Mouse (Mus musculus) hindbrain, embryonic 16.5 days (tissue): Measurements from ENCODE around the gene Cacna1f. TPM values are rescaled to one million over a fixed set of nuclear protein-coding genes. Genes with fewer than 3 reads are reported as not detected.

Source experiments
- ATAC-seq: fragments of 200-750 bp; cut with Nextera tagmentation; 2 replicates; pipeline ENCODE4 v1.8.0; 2017; ENCODE audit warnings: moderate TSS enrichment, moderate library complexity
- H3K27ac ChIP-seq: fragments of 300-500 bp; sonication (generic); 2 replicates; pipeline ENCODE4 v1.5.1; 2014; ENCODE audit warnings: low read depth, mild to moderate bottlenecking, control low read depth, low read length, moderate library complexity
- H3K27me3 ChIP-seq: fragments of 300-500 bp; sonication (generic); replicated peaks from 2 replicates; pipeline ENCODE4 v1.6.1; 2014; ENCODE audit warnings: low read length; ENCODE audit not compliant: control insufficient read depth, insufficient read depth
- H3K36me3 ChIP-seq: fragments of 300-500 bp; sonication (generic); 2 replicates; pipeline ENCODE4 v1.6.1; 2014; ENCODE audit warnings: mild to moderate bottlenecking, low read length, moderate library complexity, mixed read lengths; ENCODE audit not compliant: control insufficient read depth, insufficient read depth
- H3K4me1 ChIP-seq: fragments of 300-500 bp; sonication (generic); 2 replicates; pipeline ENCODE4 v1.6.1; 2014; ENCODE audit warnings: low read depth, low read length; ENCODE audit not compliant: control insufficient read depth, insufficient read depth
- H3K4me2 ChIP-seq: fragments of 300-500 bp; sonication (generic); 2 replicates; pipeline ENCODE4 v1.6.1; 2014; ENCODE audit warnings: mild to moderate bottlenecking, low read length, control low read depth, moderate library complexity
- H3K4me3 ChIP-seq: fragments of 300-500 bp; sonication (generic); 2 replicates; pipeline ENCODE4 v1.5.1; 2014; ENCODE audit warnings: mild to moderate bottlenecking, low read length, control low read depth, moderate library complexity
- H3K9ac ChIP-seq: fragments of 300-500 bp; sonication (generic); 2 replicates; pipeline ENCODE4 v1.6.1; 2014; ENCODE audit warnings: low read depth, mild to moderate bottlenecking, control low read depth, low read length, moderate library complexity
- H3K9me3 ChIP-seq: fragments of 300-500 bp; sonication (generic); 2 replicates; pipeline ENCODE4 v1.6.1; 2014; ENCODE audit warnings: mild to moderate bottlenecking, low read length, moderate library complexity; ENCODE audit not compliant: control insufficient read depth
- WGBS: fragments of 180-500 bp; shearing (Covaris S2); extraction: QIAGEN DNeasy Blood & Tissue Kit; methylation state at CpG from one replicate; pipeline ENCODE4 v1.1.7; 2014; 5-methylcytosine and 5-hydroxymethylcytosine counted together
- polyA plus RNA-seq: library from polyadenylated mRNA; unstranded; fragments of >200 nt; fragmentation: Nextera tagmentation; extraction: Ambion mirVana; gene quantifications from 2 replicates; pipeline ENCODE4 v1.2.1, GENCODE M21; 2015

Cacna1f gene
- polyA plus RNA-seq, 1 experiment from 2014 or later, result 0.20 TPM

DNA sequence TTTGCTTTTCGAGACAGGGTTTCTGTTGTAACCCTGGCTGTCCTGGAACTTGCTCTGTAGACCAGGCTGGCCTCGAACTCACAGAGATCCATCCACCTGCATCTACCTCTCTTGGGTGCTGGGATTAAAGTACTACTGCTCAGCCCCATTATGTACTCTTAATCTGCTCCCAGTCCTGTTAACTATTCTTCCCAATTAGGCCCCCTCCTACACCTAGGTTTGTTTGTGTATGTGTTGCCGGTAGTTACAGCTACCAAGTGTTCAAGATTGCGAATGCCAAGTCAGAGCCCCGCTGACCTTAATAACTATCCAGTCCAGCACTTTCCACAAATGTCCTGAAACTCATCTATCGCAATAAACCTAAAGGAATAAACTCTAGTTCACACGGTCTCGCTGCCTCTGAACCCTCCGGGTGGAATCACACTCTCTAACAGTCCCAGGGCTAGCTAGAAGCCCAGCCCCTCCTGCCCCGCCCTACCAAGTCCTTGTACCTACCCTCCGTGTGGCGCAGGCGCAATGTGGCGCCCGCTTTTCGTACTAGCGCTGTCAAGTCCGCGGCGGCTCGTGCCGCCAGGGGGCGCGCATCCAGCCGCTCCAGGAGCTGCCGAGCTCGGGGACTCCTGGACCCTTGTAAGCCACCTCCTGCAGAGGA lies 72.6 kb downstream of the Cacna1f start:
- Histone ChIP-seq H3K4me1 (no peaks in the 10 kb centered on the region), H3K9ac (peak overlapping the region; percentile 41; the same call in 1 of the 2 replicates)
- 18% methylated on average over 27 of the region's 27 CpGs for WGBS

GRCm38 (mm10) chrX:7680057-7680412 lies 73.2 kb downstream of the Cacna1f start:
- Histone ChIP-seq H3K4me2 (peak overlapping the region; percentile 53), H3K36me3 (no peaks in the 10 kb centered on the region), H3K4me1 (no peaks in the 10 kb centered on the region), H3K4me3 (peak overlapping the region; percentile 31), H3K9me3 (no peaks in the 10 kb centered on the region), H3K27ac (no peak overlapping the region), H3K9ac (peak overlapping the region; percentile 41; the same call in 1 of the 2 replicates), H3K27me3 (no peaks in the 10 kb centered on the region)
- ATAC-seq, result peak; percentile 44; the same call in 1 of the 2 replicates
- 28% methylated on average over 12 of the region's 12 CpGs for WGBS

More for the DNA sequence above, 72.6 kb downstream of the Cacna1f start:
- Histone ChIP-seq H3K9me3 (no peaks in the 10 kb centered on the region), H3K4me3 (peak overlapping the region; percentile 31), H3K27me3 (no peaks in the 10 kb centered on the region), H3K36me3 (no peaks in the 10 kb centered on the region), H3K27ac (no peak overlapping the region), H3K4me2 (peak overlapping the region; percentile 53)
- peak; percentile 94 for ATAC-seq

DNA sequence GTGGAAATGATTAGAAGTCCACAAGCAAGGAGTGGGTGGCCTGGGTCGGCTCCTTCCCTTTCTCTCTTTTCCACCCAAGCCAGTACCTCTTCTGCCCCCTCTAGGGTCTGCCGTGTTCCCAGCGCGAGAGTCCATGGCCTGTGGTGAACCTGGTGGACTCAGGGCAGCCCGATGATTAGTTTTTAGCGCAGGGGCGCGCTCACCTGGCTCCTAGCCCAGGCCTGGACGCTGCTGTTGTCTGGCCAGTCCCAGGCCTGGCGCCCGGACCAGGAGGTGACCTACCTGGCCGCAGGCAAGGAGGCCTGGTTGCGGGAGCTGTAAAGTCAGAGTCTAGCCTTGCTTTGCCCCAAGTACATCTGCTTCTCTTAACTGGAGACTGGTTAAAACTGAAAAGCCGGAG lies 74.0 kb downstream of the Cacna1f start, which contains the start of gene Magix:
Gene Magix (minus strand): TSS at position 388 of the 400 bp plus-strand sequence.
- no peaks in the 10 kb centered on the region for H3K9me3 ChIP-seq
- WGBS, result 69% methylated on average over 14 of the region's 14 CpGs
- H3K27me3 ChIP-seq, result no peaks in the 10 kb centered on the region
- H3K4me1 ChIP-seq, result no peaks in the 10 kb centered on the region
- no peak within 1 kb of the TSS for H3K9ac ChIP-seq
- no peaks in the 10 kb centered on the region for H3K36me3 ChIP-seq
- peak within 1 kb of the TSS; percentile 53 for H3K4me2 ChIP-seq
- no peak within 1 kb of the TSS for H3K27ac ChIP-seq
- no peak for ATAC-seq
- peak within 1 kb of the TSS; percentile 31; the same call in 1 of the 2 replicates for H3K4me3 ChIP-seq

Other genes starting within 250 kb of the Cacna1f start
- 1.6 and 1.9 TPM in 2 replicates for gene Usp27x, start 231.3 kb upstream of the Cacna1f start, polyA plus RNA-seq
- gene Foxp3, start 33.4 kb upstream of the Cacna1f start, polyA plus RNA-seq, result 0.06 and 0.18 TPM in 2 replicates
- gene Ppp1r3f, start 32.8 kb upstream of the Cacna1f start, polyA plus RNA-seq, result 7.1 and 8.7 TPM in 2 replicates
- 28.0 and 29.5 TPM in 2 replicates for gene Ccdc22, start 1.6 kb upstream of the Cacna1f start, polyA plus RNA-seq
- gene Syp, start 31.4 kb downstream of the Cacna1f start, polyA plus RNA-seq, result 249 and 292 TPM in 2 replicates
- gene Prickle3, start 50.2 kb downstream of the Cacna1f start, polyA plus RNA-seq, result 1.7 and 2.2 TPM in 2 replicates
- 21.1 and 24.8 TPM in 2 replicates for gene Plp2, start 64.3 kb downstream of the Cacna1f start, polyA plus RNA-seq
- gene Magix, start 74.2 kb downstream of the Cacna1f start, polyA plus RNA-seq, result 0.25 and 0.45 TPM in 2 replicates
- 45.7 and 51.2 TPM in 2 replicates for gene Gpkow, start 90.0 kb downstream of the Cacna1f start, polyA plus RNA-seq
- 31.6 and 36.3 TPM in 2 replicates for gene Wdr45, start 107.2 kb downstream of the Cacna1f start, polyA plus RNA-seq
- not detected in 2 replicates for gene Gm45208, start 115.2 kb downstream of the Cacna1f start, polyA plus RNA-seq
- 143 and 144 TPM in 2 replicates for gene Praf2, start 121.4 kb downstream of the Cacna1f start, polyA plus RNA-seq
- 52.8 and 55.8 TPM in 2 replicates for gene Ccdc120, start 143.8 kb downstream of the Cacna1f start, polyA plus RNA-seq
- gene Tfe3, start 155.5 kb downstream of the Cacna1f start, polyA plus RNA-seq, result 20.4 and 25.3 TPM in 2 replicates
- 61.5 and 71.9 TPM in 2 replicates for gene Gripap1, start 182.7 kb downstream of the Cacna1f start, polyA plus RNA-seq
- 5.3 and 6.4 TPM in 2 replicates for gene Kcnd1, start 215.2 kb downstream of the Cacna1f start, polyA plus RNA-seq
- gene Otud5, start 234.3 kb downstream of the Cacna1f start, polyA plus RNA-seq, result 34.2 and 41.2 TPM in 2 replicates